Mouse (Mus musculus) CD8-positive naive resting alpha-beta T cell, adult 2 months (primary cell): ENCODE data around the gene Mad2l2.
A peak's percentile ranks its signal among the peaks of the same experiment; 100 is the strongest.
"Not testable (repeated sequence)": the region's sequence is repeated elsewhere in the genome, so short reads cannot be mapped to it uniquely, and the experiment has no call there.

ENCODE experiments used
- DNase-seq, 2 experiments: peaks; one replicate each; pipeline ENCODE4 v3.0.0; 2022; ENCODE audit warnings: low read depth in 2 of 2, low spot score in 2 of 2

The Mad2l2 gene

DNA sequence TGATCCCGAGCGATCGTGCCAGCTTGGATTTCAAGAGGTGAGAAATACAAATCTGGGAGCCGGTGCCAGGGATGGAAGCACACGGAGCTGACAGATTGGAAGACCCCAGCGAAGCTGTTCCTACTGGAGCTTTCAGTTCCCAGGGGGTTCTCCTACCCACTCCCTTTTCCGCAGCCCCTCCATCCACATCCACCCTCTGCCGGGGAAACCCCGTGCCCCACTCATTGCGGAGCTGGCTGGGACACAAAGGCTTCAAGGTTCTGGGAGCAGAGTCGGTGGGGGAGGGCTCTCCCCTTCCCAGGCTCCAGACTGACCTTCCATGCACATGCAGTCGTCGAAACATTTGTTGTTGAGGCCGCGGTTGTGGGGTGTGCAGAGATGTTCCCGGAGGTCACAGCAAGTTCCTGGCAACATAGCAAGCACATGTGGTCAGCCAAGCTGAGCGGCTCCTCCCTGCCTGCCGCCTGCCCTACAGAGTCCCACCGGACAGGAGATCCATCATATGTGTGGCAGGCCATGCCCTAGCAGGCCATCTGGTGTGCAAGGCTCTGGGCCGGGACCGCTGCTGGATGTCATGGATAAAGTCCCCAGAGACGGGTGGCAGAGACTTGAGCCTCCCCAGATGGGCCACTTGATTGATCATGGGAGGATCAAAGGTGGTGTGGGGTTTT is 22.4 kb upstream of the Mad2l2 start:
- no peak for DNase-seq

DNA sequence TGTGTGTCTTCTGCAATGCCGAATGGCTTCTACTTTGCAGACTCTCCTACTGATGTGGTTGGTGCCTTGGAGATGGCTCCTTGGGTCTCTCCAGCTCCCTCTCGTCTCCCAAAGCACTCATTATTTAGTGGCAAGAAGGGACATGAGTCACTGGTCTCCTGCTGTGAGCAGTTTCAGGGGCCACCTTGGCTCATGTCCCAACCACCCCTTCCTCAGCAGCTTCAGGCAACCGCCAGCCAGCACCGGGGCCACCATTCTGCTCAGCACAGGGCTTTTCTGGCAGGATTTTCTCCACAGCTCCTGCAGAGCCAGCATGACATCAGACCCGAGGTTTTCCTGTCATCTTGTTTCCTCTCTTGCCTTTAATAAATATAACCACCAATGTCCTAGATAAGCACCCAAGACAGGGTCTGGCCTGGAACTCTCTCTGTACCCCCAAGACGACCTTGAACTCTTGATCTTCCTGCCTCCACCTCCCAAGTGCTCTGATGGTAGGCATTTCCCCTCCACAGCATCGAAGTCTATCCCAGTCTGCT is 21.6 kb upstream of the Mad2l2 start:
- DNase-seq, result no peak

DNA sequence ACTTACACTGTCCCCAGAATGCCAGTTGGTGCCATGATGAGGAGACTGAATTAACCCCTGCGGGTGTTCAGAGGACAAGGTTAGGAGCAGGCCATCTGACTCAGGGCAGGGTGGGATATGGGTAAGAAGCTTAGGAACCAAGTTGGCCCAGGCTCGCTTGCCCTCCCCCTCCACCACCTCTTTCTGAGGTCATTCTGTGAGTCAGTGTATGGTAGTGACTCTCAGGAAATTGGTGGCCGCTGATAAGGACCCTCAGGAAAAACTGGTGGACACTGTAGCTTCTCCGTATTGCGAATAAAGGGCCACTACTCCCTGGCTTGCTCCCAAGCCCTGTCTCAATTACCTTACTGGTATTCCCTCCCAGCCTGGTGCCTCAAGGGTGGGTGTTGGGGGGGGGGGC is 21.0 kb upstream of the Mad2l2 start:
- no peak for DNase-seq

DNA sequence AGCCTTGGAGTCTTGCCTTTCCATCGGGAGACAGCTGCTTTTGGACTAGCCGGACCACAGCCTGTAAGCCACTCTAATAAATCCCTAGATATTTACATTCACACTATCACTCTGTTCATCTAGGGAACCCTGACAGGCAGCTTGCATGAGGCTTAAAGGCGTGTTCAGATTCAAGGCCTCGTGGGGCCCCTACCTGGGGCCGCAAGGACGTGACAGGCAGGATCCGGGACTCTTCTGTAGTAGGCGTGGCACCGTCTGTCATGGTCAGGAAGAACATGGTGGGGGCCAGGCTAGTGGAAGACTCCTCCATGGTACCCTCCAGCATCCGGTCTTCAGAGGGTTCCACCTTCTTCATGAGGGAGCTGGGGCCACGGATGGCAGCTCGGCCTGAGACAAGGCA is 17.7 kb upstream of the Mad2l2 start:
- DNase-seq, result no peak

DNA sequence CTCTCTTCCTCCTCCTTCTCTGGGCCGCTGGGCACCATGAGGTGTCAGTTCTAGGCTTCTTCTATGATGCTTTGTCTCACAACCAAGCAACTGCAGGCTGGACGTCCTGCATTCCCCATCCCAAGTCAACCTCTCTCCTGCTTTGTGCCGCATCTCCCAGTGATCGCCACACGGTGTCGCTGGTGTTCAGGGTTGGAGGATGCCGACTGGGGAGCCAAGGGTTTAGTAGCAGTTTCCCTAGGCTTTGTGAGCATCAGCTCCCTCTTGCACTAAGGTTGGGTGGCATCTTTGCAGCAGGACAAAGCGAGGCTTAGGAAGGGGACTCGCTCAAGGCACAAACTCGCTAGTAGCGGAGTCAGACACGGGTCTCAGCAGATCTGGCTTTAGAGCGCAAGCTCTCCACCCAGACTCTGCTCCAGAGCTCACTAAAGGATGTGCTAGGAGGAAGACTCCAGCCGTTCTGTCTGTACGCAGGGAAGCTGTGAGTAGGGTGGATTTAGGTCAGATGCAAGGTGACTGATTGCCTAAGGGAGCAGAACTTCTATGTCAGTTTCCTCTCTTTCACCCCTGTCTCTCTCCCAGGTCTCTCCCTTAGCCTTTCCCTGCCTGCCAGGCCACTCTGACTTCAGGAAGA is 15.3 kb upstream of the Mad2l2 start:
- peak; percentile 69 to 82 for DNase-seq

DNA sequence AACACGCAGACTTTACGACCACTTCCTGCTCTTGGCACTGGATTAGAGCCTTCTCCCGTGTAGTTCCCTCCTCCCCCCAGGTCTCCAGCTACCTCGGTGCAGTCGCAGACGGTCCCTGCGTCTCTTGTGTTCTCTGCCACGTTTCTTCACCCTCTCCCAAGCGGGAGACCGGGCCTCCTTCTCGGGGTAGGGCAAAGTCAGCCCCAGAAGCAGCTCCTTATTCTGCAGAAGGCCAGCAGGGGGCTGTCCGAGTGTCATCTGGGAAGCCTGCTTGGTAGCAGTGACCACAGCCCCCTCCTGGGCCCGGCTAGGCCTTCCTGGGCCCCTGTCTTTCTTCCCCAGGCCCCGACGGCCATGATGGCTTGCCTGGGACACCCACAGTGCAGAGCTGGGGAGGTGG is 14.7 kb upstream of the Mad2l2 start:
- no peak for DNase-seq

DNA sequence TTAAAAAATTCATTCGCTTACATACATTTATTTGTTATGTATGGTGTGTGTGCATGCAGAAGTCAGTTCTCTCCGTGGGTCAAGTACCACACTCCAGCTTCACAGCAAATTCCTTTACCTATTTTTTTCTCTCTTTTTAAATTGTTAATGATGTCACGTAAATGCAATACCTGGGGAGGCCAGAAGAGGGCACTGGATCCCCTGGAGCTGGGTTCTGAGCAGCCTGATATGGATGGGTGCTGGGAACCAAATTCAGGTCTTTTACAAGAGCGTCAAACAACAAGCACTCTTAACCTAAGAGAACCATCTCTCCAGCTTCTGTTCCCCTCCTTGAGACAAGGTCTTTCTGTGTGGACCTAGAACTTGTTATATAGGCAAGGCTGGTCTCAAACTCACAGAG is 13.5 kb upstream of the Mad2l2 start:
- DNase-seq, result no peak

DNA sequence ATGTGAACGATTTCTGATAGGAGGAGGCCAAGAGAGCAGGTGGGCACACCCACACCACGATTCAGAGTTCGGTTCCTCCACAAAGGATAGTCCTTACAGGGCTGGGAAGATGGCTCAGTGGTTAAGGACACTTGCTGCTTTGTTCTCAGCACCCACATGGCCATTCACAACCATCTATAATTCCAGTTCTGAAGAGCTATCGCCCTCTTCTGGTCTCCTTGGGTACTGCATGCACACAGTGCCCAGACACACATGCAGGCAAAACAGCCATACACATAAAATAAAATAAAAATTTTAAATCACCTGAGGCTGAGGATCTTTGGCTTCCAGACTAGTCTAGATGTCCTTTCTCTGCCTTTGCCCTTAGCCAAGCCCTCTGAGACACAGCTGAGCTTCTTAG is 12.8 kb upstream of the Mad2l2 start:
- no peak for DNase-seq

DNA sequence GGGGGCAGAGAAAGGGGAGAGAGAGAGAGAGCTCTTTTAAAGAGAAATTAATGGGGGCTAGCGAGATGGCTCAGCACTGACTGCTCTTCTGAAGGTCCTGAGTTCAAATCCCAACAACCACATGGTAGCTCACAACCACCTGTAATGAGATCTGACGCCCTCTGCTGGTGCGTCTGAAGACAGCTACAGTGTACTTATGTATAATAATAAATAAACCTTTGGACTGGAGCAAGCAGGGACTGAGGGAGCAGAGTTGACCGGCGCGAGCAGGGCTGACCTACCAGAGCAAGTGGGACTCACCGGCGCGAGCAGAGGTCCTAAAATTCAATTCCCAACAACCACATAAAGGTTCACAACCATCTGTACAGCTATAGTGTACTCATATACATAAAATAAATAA is 10.6 kb upstream of the Mad2l2 start:
- not testable (repeated sequence) for DNase-seq

DNA sequence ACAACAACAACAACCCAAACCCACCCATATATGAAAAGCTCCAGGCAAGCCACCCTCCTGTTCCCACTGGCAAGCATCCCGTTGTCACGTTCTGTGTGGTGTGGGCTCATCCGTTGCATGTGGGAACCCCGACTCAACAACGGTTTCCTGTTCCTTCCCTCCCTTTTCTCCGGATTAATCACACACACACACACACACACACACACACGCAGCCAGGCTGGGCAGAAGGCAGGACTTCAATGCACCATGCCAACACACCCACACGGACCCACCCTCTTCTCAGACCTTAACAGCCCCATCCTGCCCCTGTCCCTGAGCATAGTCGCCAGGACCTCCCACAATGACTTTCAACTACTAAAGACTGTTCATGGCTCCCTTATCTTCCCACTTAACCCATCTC is 9.6 kb upstream of the Mad2l2 start:
- DNase-seq, result no peak

DNA sequence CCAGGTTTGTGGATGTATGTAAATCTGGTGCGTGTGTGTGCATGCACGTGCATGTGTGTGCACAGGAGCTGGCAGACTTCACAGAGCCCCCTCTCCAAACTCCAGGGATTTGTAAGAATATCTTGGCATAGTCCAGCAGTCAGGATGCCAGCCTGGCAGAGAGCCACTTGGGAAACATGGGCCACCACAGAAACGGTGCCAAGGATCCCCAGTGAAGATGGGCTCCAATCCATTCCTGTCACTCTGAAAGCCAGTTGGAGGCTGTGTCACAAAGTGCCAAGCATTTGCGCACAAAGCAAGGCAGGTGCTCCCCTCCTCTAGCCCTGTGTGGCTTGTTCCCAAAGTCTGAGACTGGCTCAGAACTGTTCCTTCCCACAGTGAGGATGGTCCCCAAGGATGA is 8.8 kb upstream of the Mad2l2 start:
- no peak for DNase-seq

DNA sequence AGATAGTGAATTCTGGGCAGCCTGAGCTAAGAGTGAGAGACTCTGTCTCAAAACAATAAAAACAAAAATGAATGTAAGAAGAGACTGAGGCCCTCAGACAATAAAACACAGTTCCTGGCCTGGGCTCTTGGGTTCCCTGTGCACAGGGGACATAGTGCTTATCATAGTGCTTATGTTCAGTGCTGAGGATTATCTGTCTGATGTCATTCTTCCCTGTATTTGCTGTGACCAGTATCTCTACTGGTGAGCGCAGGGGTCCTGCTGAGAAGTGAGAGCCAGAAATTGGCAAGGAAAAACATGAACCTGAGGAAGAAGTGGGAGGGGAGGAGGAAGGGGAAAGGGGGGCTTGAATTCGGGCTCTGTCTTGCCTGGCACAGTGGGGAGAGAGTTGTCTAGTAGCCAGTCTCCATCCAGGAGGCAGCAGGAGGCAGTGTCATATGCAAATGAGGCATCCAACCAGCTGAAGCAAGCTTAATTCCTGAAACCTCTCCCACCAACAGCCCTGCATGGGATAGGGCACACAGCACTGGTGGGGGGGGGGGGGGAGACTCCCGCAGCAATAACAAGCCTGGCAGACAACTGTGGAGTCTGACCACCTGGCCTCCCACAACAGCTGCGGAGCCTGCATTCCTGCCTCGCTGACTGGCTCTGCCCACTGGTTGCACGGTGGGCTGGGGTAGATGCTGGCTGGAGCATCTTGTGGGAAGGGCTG is 8.0 kb upstream of the Mad2l2 start:
- no peak for DNase-seq

DNA sequence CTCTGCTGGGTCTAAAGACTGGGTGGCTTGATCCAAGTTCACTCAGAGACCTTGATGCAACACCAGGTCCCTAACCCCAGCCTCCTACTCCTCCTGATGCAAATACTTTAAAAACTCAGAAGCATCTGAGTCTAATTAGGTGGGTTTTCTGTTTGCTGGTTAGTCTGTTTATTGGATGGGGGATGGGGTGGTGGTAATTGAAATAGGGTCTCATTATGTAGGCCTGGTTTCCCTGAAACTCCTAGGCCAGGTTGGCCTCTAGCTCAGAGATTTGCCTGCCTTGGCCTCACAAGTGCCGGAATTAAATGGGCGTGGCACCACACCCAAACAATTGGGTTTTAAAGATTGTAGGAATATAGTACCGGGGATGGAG is 7.5 kb upstream of the Mad2l2 start:
- DNase-seq, result no peak

DNA sequence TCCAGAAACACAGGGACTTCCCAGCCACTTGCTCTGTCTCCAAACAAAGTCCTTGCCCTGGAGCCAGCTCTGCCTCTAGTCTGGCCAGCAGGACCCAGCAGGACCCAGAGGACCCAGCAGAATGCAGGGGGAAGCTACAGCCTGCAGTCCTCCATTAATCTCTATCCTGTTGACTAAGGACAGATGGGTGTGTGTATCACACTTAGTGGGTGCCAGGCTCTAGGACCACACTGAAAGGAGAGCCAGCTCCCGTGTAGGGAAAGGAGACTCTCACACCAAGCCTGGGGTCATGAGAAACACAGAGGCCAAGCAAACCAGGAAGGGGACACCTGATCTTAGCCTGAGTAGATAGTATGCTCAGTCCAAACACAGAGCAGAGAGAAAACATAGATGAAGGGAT is 1.9 kb upstream of the Mad2l2 start:
- no peak for DNase-seq

DNA sequence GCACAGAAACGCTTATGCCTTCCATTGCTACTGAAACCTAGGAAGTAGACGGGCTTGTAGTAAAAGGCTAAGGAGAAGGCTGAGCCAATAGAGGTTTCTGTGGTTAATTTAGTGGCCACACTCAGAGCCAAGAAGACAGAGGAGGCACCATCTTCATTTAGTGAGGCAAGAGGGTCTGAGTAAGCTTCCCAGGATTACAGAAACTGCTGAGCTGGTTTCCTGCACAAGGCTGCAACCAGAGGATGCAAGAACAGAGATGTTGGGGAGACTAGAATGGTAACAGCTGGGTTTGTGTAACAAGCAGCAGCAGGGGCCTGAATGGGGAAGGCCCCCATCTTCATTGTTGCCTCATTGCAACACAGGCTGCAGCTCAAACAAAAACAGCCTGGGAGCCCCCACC is 1.5 kb upstream of the Mad2l2 start:
- no peak for DNase-seq

DNA sequence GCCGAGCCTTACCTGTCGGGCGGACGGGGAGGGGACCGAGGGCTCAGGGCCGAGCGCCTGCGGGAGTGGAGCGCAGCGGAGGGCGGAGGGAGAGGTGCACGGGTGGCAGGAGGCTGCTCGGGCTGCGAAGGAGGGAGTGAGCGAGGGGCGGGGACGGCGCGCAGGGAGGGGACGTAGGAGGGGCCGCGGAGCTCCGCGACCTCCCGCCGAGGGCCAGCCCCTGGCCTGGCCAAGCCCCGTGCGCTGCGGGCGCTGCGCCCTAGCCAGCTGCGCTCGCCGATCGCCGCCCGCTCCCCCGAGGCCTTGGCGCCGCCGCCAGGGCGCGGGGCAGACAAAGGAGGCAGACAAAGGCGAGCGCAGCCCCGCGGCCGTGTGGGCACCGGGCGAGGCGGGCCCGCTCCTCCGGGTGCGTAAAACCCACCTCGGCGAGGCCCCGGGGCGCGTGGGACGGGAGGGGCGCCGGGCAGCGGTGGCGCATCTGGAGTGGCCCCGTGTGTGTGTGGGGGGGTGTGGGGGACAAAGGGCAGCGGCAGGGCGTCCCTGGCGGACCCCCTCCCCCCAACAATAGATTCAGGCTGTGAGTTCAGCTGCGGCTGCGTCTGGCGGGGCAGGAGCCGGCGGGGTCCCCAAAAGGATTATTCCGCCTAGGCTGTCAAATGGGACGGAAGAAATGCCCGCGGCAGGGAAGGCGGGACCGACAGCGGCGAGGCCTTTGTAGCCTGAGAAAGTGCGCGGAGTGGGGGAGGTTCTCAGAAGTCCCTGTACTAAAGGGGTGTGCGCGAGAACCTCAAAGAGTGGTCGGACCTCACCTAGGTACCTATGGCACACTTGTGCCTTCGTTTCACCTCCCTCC is 603 bp downstream of the Mad2l2 start, which contains the start of gene Draxin:
Gene Draxin, minus strand, starts transcription at position 138 of the 853 bp plus-strand sequence.
- DNase-seq, result no peak

DNA sequence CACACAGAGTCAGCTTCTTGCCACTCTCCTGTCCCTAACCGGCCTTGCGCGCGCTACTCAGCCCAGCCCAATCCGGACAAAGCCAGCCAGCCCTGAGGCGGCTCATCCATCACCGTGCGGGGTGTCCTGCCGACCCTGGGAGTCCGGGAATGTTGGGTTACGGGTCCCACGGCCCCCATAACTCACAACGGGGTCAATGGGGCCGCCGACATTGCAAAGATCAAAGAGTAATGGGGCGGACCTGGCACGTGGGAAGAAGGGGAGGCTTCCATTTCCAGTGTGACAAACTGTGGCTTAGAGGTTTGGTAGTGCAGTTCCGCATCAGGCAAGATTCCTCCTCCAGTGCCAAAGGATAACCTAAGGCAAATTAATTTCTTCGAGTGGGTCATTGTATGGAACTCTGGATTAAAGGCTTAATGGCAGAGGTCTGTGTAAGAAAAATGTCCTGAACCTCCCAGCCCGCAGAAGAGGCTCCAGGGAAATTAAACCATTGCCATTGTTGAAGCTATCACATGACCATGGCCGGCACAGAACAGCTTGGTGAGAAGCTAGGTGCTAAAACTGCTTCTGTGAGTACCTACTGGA is 1.4 kb downstream of the Mad2l2 start:
- DNase-seq, result no peak

DNA sequence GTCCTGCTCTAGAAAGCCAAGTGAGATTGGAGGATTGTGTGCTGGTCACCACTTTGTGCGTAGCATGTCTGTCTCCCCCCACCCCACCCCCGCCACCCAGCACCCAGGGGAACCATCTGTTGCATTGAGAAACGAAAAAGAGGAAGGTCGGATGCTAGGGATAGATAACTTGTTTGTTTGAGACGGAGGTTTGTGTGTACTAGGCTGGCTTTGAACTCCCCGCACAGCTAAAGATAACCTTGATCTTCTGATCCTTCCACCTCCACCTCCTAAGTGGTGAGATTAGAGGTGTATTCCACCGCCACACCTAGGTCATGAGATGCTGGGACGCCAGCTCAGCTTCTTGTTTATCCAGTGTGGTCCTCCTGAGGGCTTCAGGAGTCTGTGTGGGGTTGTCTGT is 4.8 kb downstream of the Mad2l2 start:
- DNase-seq, result no peak

DNA sequence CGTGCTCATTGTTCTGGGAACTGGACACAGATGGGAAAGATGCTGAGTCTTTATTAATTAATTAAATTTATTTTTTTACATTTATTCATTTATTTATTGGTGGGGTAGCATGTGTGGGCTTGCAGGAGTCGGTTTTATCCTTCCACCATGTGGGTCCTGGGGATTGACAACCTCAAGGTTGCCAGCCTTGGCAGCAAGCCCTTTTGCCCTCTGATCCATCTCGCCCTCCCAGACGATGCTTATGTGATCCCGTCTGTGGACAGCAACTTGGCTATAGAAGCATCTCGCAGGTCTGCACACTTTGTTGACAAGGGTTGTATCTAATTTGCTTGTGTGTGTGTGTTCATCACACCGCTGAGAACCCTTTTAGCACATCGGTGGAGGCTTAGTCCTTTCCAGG is 7.3 kb downstream of the Mad2l2 start:
- no peak for DNase-seq

DNA sequence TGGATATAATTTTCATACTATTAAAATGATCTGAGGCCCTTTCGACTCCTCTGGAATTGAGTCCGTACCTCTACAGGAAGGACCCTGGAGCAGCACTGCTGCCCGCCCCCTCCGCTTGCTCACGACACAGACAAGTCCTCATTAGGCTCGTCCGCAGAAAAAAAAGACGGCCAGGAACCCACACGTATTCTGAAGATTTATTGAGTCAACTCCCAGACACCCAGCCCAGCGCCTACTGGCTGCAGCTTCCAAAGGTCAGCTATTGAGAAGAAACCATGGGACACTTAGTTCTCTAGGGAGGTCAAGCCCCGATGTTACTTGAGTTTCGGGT is 9.5 kb downstream of the Mad2l2 start:
- no peak for DNase-seq
